Mouse (Mus musculus): Measurements from ENCODE around the gene Spc24. TPM values are rescaled to one million over a fixed set of nuclear protein-coding genes. Genes with fewer than 3 reads are reported as not detected.
A peak's percentile ranks its signal among the peaks of the same experiment; 100 is the strongest.
"Not testable (repeated sequence)": the region's sequence is repeated elsewhere in the genome, so short reads cannot be mapped to it uniquely, and the experiment has no call there.

Gene Spc24
- polyA plus RNA-seq, 1 experiment from 2014 or later = 127 TPM

- Histone ChIP-seq H3K9me3 (ENCODE audit: control insufficient read depth, low read length) (no peaks in the 10 kb centered on the region), H3K4me1 (replicated peaks; ENCODE audit: control insufficient read depth, insufficient read depth, low read length) (no peaks in the 10 kb centered on the region), H3K4me3 (ENCODE audit: low read depth, low read length) (no peak overlapping the region), H3K36me3 (ENCODE audit: control insufficient read depth, insufficient read depth, low read length) (peaks cover 84% of the 10 kb centered on the region), H3K27me3 (replicated peaks; ENCODE audit: control insufficient read depth, insufficient read depth, low read length) (no peaks in the 10 kb centered on the region), H3K9ac (ENCODE audit: low read length) (no peak overlapping the region), H3K4me2 (ENCODE audit: low read length) (no peak overlapping the region), H3K27ac (ENCODE audit: low read depth) (no peak overlapping the region)
- ATAC-seq (replicated peaks; ENCODE audit: low FRiP score, low TSS enrichment, low read depth) (no peak), DNase-seq (ENCODE audit: low spot score) (no peak)
- WGBS = 84% methylated on average over 3 of the region's 3 CpGs
Observed at GRCm38 (mm10) chr9:21777726-21778125, 17.6 kb upstream of the Spc24 start.

DNA sequence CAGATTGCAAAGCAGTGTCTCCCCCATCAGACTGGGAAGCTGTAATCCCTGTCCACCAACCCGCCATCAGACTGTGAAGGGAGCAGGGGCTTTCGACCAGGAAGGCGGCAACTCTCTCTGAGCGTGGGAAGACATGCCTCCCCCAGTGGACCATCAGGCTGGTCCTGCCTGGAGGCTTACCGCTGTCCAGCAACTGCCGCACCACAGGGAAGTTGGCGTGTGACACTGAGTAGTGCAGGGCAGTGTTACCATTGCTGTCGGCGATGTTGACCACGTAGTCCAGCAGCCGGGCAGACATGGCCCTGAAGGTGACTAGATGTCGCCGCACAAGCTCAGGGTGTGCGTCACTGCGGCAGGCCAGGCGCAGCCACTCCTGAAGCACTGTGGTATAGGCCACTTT is 14.2 kb upstream of the Spc24 start:
- 96% methylated on average over 16 of the region's 16 CpGs for WGBS
- Histone ChIP-seq H3K36me3 (ENCODE audit: control insufficient read depth, insufficient read depth, low read length) (peaks cover 84% of the 10 kb centered on the region), H3K27me3 (replicated peaks; ENCODE audit: control insufficient read depth, insufficient read depth, low read length) (no peaks in the 10 kb centered on the region), H3K4me3 (ENCODE audit: low read depth, low read length) (no peak overlapping the region), H3K4me1 (replicated peaks; ENCODE audit: control insufficient read depth, insufficient read depth, low read length) (no peaks in the 10 kb centered on the region), H3K4me2 (ENCODE audit: low read length) (no peak overlapping the region), H3K9me3 (ENCODE audit: control insufficient read depth, low read length) (no peaks in the 10 kb centered on the region), H3K27ac (ENCODE audit: low read depth) (no peak overlapping the region), H3K9ac (ENCODE audit: low read length) (no peak overlapping the region)
- DNase-seq (ENCODE audit: low spot score) (no peak), ATAC-seq (replicated peaks; ENCODE audit: low FRiP score, low TSS enrichment, low read depth) (no peak)

GRCm38 (mm10) chr9:21773396-21773795 is 13.3 kb upstream of the Spc24 start:
- H3K27me3 ChIP-seq (replicated peaks; ENCODE audit: control insufficient read depth, insufficient read depth, low read length); H3K4me1 ChIP-seq (replicated peaks; ENCODE audit: control insufficient read depth, insufficient read depth, low read length); ATAC-seq (replicated peaks; ENCODE audit: low FRiP score, low TSS enrichment, low read depth); H3K27ac ChIP-seq (ENCODE audit: low read depth); DNase-seq (ENCODE audit: low spot score); H3K4me2 ChIP-seq (ENCODE audit: low read length); H3K9ac ChIP-seq (ENCODE audit: low read length); H3K4me3 ChIP-seq (ENCODE audit: low read depth, low read length); H3K9me3 ChIP-seq (ENCODE audit: control insufficient read depth, low read length): not testable (repeated sequence)
- peaks cover 84% of the 10 kb centered on the region for H3K36me3 ChIP-seq (ENCODE audit: control insufficient read depth, insufficient read depth, low read length)
- 77% methylated on average over 5 of the region's 5 CpGs for WGBS

- H3K27me3 ChIP-seq (replicated peaks; ENCODE audit: control insufficient read depth, insufficient read depth, low read length) = no peaks in the 10 kb centered on the region
- no peak overlapping the region for H3K4me3 ChIP-seq (ENCODE audit: low read depth, low read length)
- 81% methylated on average over 26 of the region's 26 CpGs for WGBS
- DNase-seq (ENCODE audit: low spot score) (no peak), ATAC-seq (replicated peaks; ENCODE audit: low FRiP score, low TSS enrichment, low read depth) (no peak)
- peak overlapping the region; percentile 29 for H3K27ac ChIP-seq (ENCODE audit: low read depth)
- H3K9ac ChIP-seq (ENCODE audit: low read length) = no peak overlapping the region
- H3K4me1 ChIP-seq (replicated peaks; ENCODE audit: control insufficient read depth, insufficient read depth, low read length) = no peaks in the 10 kb centered on the region
- no peak overlapping the region for H3K4me2 ChIP-seq (ENCODE audit: low read length)
- H3K36me3 ChIP-seq (ENCODE audit: control insufficient read depth, insufficient read depth, low read length) = peaks cover 70% of the 10 kb centered on the region
- H3K9me3 ChIP-seq (ENCODE audit: control insufficient read depth, low read length) = no peaks in the 10 kb centered on the region
Observed at GRCm38 (mm10) chr9:21769558-21770183, 9.6 kb upstream of the Spc24 start.

DNA sequence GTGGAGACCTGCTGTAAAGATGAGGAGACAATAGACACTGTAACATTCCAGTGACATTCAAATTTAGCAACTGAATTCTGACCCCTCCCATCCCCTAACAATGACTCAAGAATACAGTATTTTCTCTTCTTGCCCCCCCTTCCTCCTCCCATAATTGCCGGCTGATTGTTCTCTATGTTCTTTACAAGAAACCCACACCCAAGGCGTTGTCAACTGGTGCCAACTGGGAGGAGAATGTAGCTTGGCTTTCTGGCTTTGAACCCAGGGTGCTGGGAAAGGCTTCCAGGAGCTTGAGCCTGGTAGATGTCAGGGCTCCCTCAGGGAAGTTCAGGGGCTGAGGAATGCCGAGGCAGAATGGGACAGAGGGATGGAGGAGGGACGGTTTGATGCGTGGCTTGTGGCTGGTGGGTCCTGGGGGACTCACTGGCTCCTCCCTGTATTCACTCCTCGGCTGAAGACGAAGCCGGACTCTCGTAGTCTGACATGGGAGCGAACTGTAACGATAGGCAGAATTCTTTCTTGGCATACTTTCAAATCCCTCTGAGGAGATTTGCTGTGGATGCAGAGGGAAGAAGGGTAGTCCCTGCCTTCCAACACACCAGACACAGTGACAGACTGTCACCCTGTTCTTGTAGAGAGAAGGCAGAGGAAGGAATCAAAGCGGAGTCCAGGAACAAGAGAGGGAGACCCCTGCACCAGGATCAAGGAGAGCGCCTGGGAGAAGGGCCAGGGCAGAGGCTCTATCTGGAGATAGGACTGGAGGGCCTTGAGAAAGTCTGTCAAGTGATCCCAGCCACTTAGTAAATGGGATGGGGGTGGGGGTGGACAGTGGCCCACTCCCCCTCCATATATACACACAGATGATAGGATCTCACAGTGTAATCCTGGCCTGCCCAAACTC is 8.7 kb upstream of the Spc24 start:
- H3K4me3 ChIP-seq (ENCODE audit: low read depth, low read length) = no peak overlapping the region
- H3K27ac ChIP-seq (ENCODE audit: low read depth) = peak overlapping the region; percentile 29; the same call in 1 of the 2 replicates
- no peak for ATAC-seq (replicated peaks; ENCODE audit: low FRiP score, low TSS enrichment, low read depth)
- no peak overlapping the region for H3K4me2 ChIP-seq (ENCODE audit: low read length)
- no peaks in the 10 kb centered on the region for H3K27me3 ChIP-seq (replicated peaks; ENCODE audit: control insufficient read depth, insufficient read depth, low read length)
- H3K36me3 ChIP-seq (ENCODE audit: control insufficient read depth, insufficient read depth, low read length) = peaks cover 61% of the 10 kb centered on the region
- no peaks in the 10 kb centered on the region for H3K9me3 ChIP-seq (ENCODE audit: control insufficient read depth, low read length)
- WGBS = 59% methylated on average over 13 of the region's 13 CpGs
- no peaks in the 10 kb centered on the region for H3K4me1 ChIP-seq (replicated peaks; ENCODE audit: control insufficient read depth, insufficient read depth, low read length)
- H3K9ac ChIP-seq (ENCODE audit: low read length) = no peak overlapping the region
- no peak for DNase-seq (ENCODE audit: low spot score)

- H3K36me3 ChIP-seq (ENCODE audit: control insufficient read depth, insufficient read depth, low read length) = peaks cover 54% of the 10 kb centered on the region
- H3K9me3 ChIP-seq (ENCODE audit: control insufficient read depth, low read length) = no peaks in the 10 kb centered on the region
- no peaks in the 10 kb centered on the region for H3K27me3 ChIP-seq (replicated peaks; ENCODE audit: control insufficient read depth, insufficient read depth, low read length)
- no peak overlapping the region for H3K4me2 ChIP-seq (ENCODE audit: low read length)
- DNase-seq (ENCODE audit: low spot score) = no peak
- no peak overlapping the region; the same call in 1 of the 2 replicates for H3K27ac ChIP-seq (ENCODE audit: low read depth)
- no peak for ATAC-seq (replicated peaks; ENCODE audit: low FRiP score, low TSS enrichment, low read depth)
- WGBS = 74% methylated on average over 11 of the region's 11 CpGs
- H3K4me1 ChIP-seq (replicated peaks; ENCODE audit: control insufficient read depth, insufficient read depth, low read length) = no peaks in the 10 kb centered on the region
- no peak overlapping the region for H3K4me3 ChIP-seq (ENCODE audit: low read depth, low read length)
- no peak overlapping the region for H3K9ac ChIP-seq (ENCODE audit: low read length)
Observed at GRCm38 (mm10) chr9:21767896-21768295, 7.8 kb upstream of the Spc24 start.

GRCm38 (mm10) chr9:21764084-21764999 is 4.2 kb upstream of the Spc24 start:
- Histone ChIP-seq H3K9me3 (ENCODE audit: control insufficient read depth, low read length) (no peaks in the 10 kb centered on the region), H3K9ac (ENCODE audit: low read length) (no peak overlapping the region), H3K4me3 (ENCODE audit: low read depth, low read length) (no peak overlapping the region), H3K36me3 (ENCODE audit: control insufficient read depth, insufficient read depth, low read length) (peaks cover 25% of the 10 kb centered on the region), H3K27ac (ENCODE audit: low read depth) (no peak overlapping the region), H3K27me3 (replicated peaks; ENCODE audit: control insufficient read depth, insufficient read depth, low read length) (no peaks in the 10 kb centered on the region), H3K4me1 (replicated peaks; ENCODE audit: control insufficient read depth, insufficient read depth, low read length) (0 out of 2 replicates have a peak, but pooled peaks cover 6% of the 10 kb centered on the region), H3K4me2 (ENCODE audit: low read length) (no peak overlapping the region)
- ATAC-seq (replicated peaks; ENCODE audit: low FRiP score, low TSS enrichment, low read depth) (no peak), DNase-seq (ENCODE audit: low spot score) (no peak)
- 95% methylated on average over 6 of the region's 6 CpGs for WGBS

DNA sequence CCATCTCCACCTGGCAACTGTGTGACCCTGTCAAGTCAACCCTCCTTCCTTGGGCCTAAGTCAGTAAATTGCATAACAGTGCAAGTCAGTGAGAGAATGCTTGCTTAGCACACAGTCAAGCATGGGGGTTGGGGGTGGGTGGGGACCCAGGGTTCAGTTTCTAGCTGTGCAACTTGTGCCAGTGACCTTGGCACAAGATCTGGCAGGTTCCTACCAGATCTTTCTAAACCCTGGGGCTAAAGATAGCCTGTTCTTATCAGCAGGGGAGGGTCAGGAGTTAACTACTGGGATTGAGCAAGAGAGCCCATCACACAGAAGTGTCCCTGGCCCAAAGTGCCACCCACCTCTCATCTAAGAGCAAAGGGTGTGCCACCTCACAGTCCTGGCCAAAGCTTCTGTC is 2.0 kb upstream of the Spc24 start:
- Histone ChIP-seq H3K27me3 (replicated peaks; ENCODE audit: control insufficient read depth, insufficient read depth, low read length) (no peaks in the 10 kb centered on the region), H3K27ac (ENCODE audit: low read depth) (0 out of 2 replicates have a peak overlapping the region, but pooled peaks have one; percentile 9), H3K4me3 (ENCODE audit: low read depth, low read length) (no peak overlapping the region), H3K4me2 (ENCODE audit: low read length) (no peak overlapping the region), H3K4me1 (replicated peaks; ENCODE audit: control insufficient read depth, insufficient read depth, low read length) (peaks cover 15% of the 10 kb centered on the region; the same call in 1 of the 2 replicates), H3K9ac (ENCODE audit: low read length) (no peak overlapping the region), H3K36me3 (ENCODE audit: control insufficient read depth, insufficient read depth, low read length) (peaks cover 9% of the 10 kb centered on the region; the same call in 1 of the 2 replicates), H3K9me3 (ENCODE audit: control insufficient read depth, low read length) (no peaks in the 10 kb centered on the region)
- DNase-seq (ENCODE audit: low spot score) (no peak), ATAC-seq (replicated peaks; ENCODE audit: low FRiP score, low TSS enrichment, low read depth) (no peak)

All from intestine, embryonic 14.5 days (tissue).